Mouse (Mus musculus): ENCODE results near the gene Psg26.

GRCm38 (mm10) chr7:18533420-18533819, 49.4 kb upstream of the Psg26 start:
- TF ChIP-seq POLR2A (IDR thresholded peaks at IDR 0.05; ENCODE audit: insufficient read depth, low read depth, low read length) (no peak), CTCF (IDR thresholded peaks at IDR 0.05; ENCODE audit: insufficient read depth, low read depth, low read length) (no peak)

Measured in olfactory bulb, adult 2 months (tissue).